Mouse (Mus musculus) heart, embryonic 13.5 days (tissue): ENCODE measurements around the gene Sema6d. TPM values are rescaled to one million over a fixed set of nuclear protein-coding genes. Genes with fewer than 3 reads are reported as not detected.

Experiments
- ATAC-seq: fragments of 200-750 bp; cut with Nextera tagmentation; 2 replicates; pipeline ENCODE4 v1.8.0; 2017; ENCODE audit warnings: moderate TSS enrichment; ENCODE audit not compliant: insufficient number of reproducible peaks, low FRiP score, low TSS enrichment; ENCODE audit errors: extremely low read depth
- H3K27ac ChIP-seq: fragments of 300-500 bp; sonication (generic); replicated peaks from 2 replicates; pipeline ENCODE4 v1.5.1; 2015; ENCODE audit warnings: moderate library complexity, mild to moderate bottlenecking, inconsistent platforms
- H3K27me3 ChIP-seq: fragments of 300-500 bp; sonication (generic); replicated peaks from 2 replicates; pipeline ENCODE4 v1.6.1; 2015; ENCODE audit warnings: mild to moderate bottlenecking, inconsistent platforms
- H3K36me3 ChIP-seq: fragments of 300-500 bp; sonication (generic); 2 replicates; pipeline ENCODE4 v1.6.1; 2015; ENCODE audit warnings: mild to moderate bottlenecking, inconsistent platforms
- H3K4me1 ChIP-seq: fragments of 300-500 bp; sonication (generic); 2 replicates; pipeline ENCODE4 v1.6.1; 2015; ENCODE audit warnings: inconsistent platforms
- H3K4me2 ChIP-seq: fragments of 300-500 bp; sonication (generic); 2 replicates; pipeline ENCODE4 v1.6.1; 2015; ENCODE audit warnings: inconsistent platforms, mild to moderate bottlenecking, moderate library complexity
- H3K4me3 ChIP-seq: fragments of 300-500 bp; sonication (generic); 2 replicates; pipeline ENCODE4 v1.5.1; 2015; ENCODE audit warnings: moderate library complexity, mild to moderate bottlenecking, inconsistent platforms
- H3K9ac ChIP-seq: fragments of 300-500 bp; sonication (generic); 2 replicates; pipeline ENCODE4 v1.6.1; 2015; ENCODE audit warnings: inconsistent platforms, mild to moderate bottlenecking, moderate library complexity
- H3K9me3 ChIP-seq: fragments of 300-500 bp; sonication (generic); 2 replicates; pipeline ENCODE4 v1.6.1; 2016; ENCODE audit warnings: inconsistent platforms
- WGBS: fragments of 180-500 bp; shearing (Covaris S2); methylation state at CpG from one replicate; pipeline ENCODE4 v1.1.7; 2015; ENCODE audit warnings: mixed read lengths; 5-methylcytosine and 5-hydroxymethylcytosine counted together
- polyA plus RNA-seq: library from polyadenylated mRNA; unstranded; fragments of >200 nt; fragmentation: Nextera tagmentation; extraction: Ambion mirVana; gene quantifications from 2 replicates; pipeline ENCODE4 v1.2.1, GENCODE M21; 2015

Sema6d gene
- polyA plus RNA-seq, 1 experiment from 2014 or later: 18.8 TPM

- Histone ChIP-seq H3K36me3 (0 out of 2 replicates have a peak, but pooled peaks cover 2% of the 10 kb centered on the region), H3K9ac (no peak overlapping the region), H3K4me1 (peaks cover 61% of the 10 kb centered on the region), H3K27ac (no peak overlapping the region), H3K27me3 (no peaks in the 10 kb centered on the region), H3K4me2 (no peak overlapping the region), H3K4me3 (no peak overlapping the region), H3K9me3 (no peaks in the 10 kb centered on the region)
- 85% methylated on average over 10 of the region's 10 CpGs for WGBS
- no peak for ATAC-seq
These were observed 534.6 kb downstream of the Sema6d start for GRCm38 (mm10) chr2:124624247-124624929.

- ATAC-seq: no peak
- WGBS: 70% methylated on average over 7 of the region's 7 CpGs
- no peak overlapping the region for H3K4me3 ChIP-seq
- H3K27me3 ChIP-seq: no peaks in the 10 kb centered on the region
- H3K9ac ChIP-seq: no peak overlapping the region
- H3K4me2 ChIP-seq: no peak overlapping the region
- H3K36me3 ChIP-seq: 0 out of 2 replicates have a peak, but pooled peaks cover 2% of the 10 kb centered on the region
- peaks cover 40% of the 10 kb centered on the region for H3K4me1 ChIP-seq
- H3K27ac ChIP-seq: no peak overlapping the region
- no peaks in the 10 kb centered on the region for H3K9me3 ChIP-seq
These were observed 536.7 kb downstream of the Sema6d start for GRCm38 (mm10) chr2:124626425-124626824.

- Histone ChIP-seq H3K4me2 (no peak overlapping the region), H3K4me1 (peaks cover 37% of the 10 kb centered on the region), H3K27me3 (no peaks in the 10 kb centered on the region), H3K4me3 (no peak overlapping the region), H3K36me3 (0 out of 2 replicates have a peak, but pooled peaks cover 2% of the 10 kb centered on the region), H3K27ac (no peak overlapping the region), H3K9ac (no peak overlapping the region), H3K9me3 (no peaks in the 10 kb centered on the region)
- ATAC-seq: no peak
- 79% methylated on average over 5 of the region's 5 CpGs for WGBS
These were observed 537.9 kb downstream of the Sema6d start for GRCm38 (mm10) chr2:124627664-124628063.

GRCm38 (mm10) chr2:124628701-124629100 lies 538.9 kb downstream of the Sema6d start:
- no peaks in the 10 kb centered on the region for H3K9me3 ChIP-seq
- no peak overlapping the region for H3K27ac ChIP-seq
- WGBS: 86% methylated on average over 7 of the region's 7 CpGs
- no peaks in the 10 kb centered on the region for H3K36me3 ChIP-seq
- no peak overlapping the region for H3K4me3 ChIP-seq
- peaks cover 43% of the 10 kb centered on the region for H3K4me1 ChIP-seq
- H3K4me2 ChIP-seq: no peak overlapping the region
- no peak for ATAC-seq
- no peaks in the 10 kb centered on the region for H3K27me3 ChIP-seq
- H3K9ac ChIP-seq: no peak overlapping the region

- ATAC-seq: no peak
- Histone ChIP-seq H3K27ac (no peak overlapping the region), H3K36me3 (no peaks in the 10 kb centered on the region), H3K4me1 (peaks cover 71% of the 10 kb centered on the region), H3K9me3 (no peaks in the 10 kb centered on the region), H3K4me3 (no peak overlapping the region), H3K4me2 (no peak overlapping the region), H3K9ac (no peak overlapping the region), H3K27me3 (no peaks in the 10 kb centered on the region)
- 82% methylated on average over 7 of the region's 7 CpGs for WGBS
These were observed 544.7 kb downstream of the Sema6d start for GRCm38 (mm10) chr2:124634400-124634998.

- WGBS: 62% methylated on average over 8 of the region's 8 CpGs
- H3K27ac ChIP-seq: no peak overlapping the region
- H3K4me2 ChIP-seq: no peak overlapping the region
- no peak for ATAC-seq
- H3K27me3 ChIP-seq: no peaks in the 10 kb centered on the region
- H3K9me3 ChIP-seq: no peaks in the 10 kb centered on the region
- no peaks in the 10 kb centered on the region for H3K36me3 ChIP-seq
- H3K9ac ChIP-seq: no peak overlapping the region
- peaks cover 80% of the 10 kb centered on the region for H3K4me1 ChIP-seq
- H3K4me3 ChIP-seq: no peak overlapping the region
These were observed 545.6 kb downstream of the Sema6d start for GRCm38 (mm10) chr2:124635271-124635865.

- no peaks in the 10 kb centered on the region for H3K36me3 ChIP-seq
- H3K27ac ChIP-seq: no peak overlapping the region
- WGBS: 61% methylated on average over 4 of the region's 4 CpGs
- no peak overlapping the region for H3K9ac ChIP-seq
- ATAC-seq: no peak
- H3K4me2 ChIP-seq: no peak overlapping the region
- H3K27me3 ChIP-seq: no peaks in the 10 kb centered on the region
- peaks cover 92% of the 10 kb centered on the region for H3K4me1 ChIP-seq
- no peak overlapping the region for H3K4me3 ChIP-seq
- H3K9me3 ChIP-seq: no peaks in the 10 kb centered on the region
These were observed 547.3 kb downstream of the Sema6d start for GRCm38 (mm10) chr2:124637080-124637479.

- no peak overlapping the region for H3K9ac ChIP-seq
- ATAC-seq: no peak
- H3K27ac ChIP-seq: no peak overlapping the region
- WGBS: 55% methylated on average over 5 of the region's 5 CpGs
- H3K9me3 ChIP-seq: no peaks in the 10 kb centered on the region
- H3K4me2 ChIP-seq: no peak overlapping the region
- no peaks in the 10 kb centered on the region for H3K36me3 ChIP-seq
- no peaks in the 10 kb centered on the region for H3K27me3 ChIP-seq
- peaks cover 91% of the 10 kb centered on the region for H3K4me1 ChIP-seq
- no peak overlapping the region for H3K4me3 ChIP-seq
These were observed 549.6 kb downstream of the Sema6d start for GRCm38 (mm10) chr2:124639221-124639963.

GRCm38 (mm10) chr2:124640500-124641193 lies 550.9 kb downstream of the Sema6d start:
- Histone ChIP-seq H3K9ac (peak overlapping the region; percentile 8; the same call in 1 of the 2 replicates), H3K27me3 (no peaks in the 10 kb centered on the region), H3K4me1 (peaks cover 82% of the 10 kb centered on the region), H3K4me2 (no peak overlapping the region), H3K9me3 (no peaks in the 10 kb centered on the region), H3K4me3 (no peak overlapping the region), H3K36me3 (no peaks in the 10 kb centered on the region), H3K27ac (peak overlapping the region; percentile 40; the same call in 1 of the 2 replicates)
- no peak for ATAC-seq
- 28% methylated on average over 6 of the region's 6 CpGs for WGBS

- Histone ChIP-seq H3K36me3 (no peaks in the 10 kb centered on the region), H3K27me3 (no peaks in the 10 kb centered on the region), H3K27ac (peak overlapping the region; percentile 40; the same call in 1 of the 2 replicates), H3K9ac (peak overlapping the region; percentile 8; the same call in 1 of the 2 replicates), H3K9me3 (no peaks in the 10 kb centered on the region), H3K4me1 (peaks cover 78% of the 10 kb centered on the region), H3K4me2 (no peak overlapping the region), H3K4me3 (no peak overlapping the region)
- 33% methylated on average over 5 of the region's 5 CpGs for WGBS
- no peak for ATAC-seq
These were observed 551.4 kb downstream of the Sema6d start for GRCm38 (mm10) chr2:124641194-124641558.

- WGBS: 66% methylated on average over 3 of the region's 3 CpGs
- H3K4me2 ChIP-seq: no peak overlapping the region
- no peak overlapping the region for H3K9ac ChIP-seq
- H3K36me3 ChIP-seq: no peaks in the 10 kb centered on the region
- no peaks in the 10 kb centered on the region for H3K9me3 ChIP-seq
- no peaks in the 10 kb centered on the region for H3K27me3 ChIP-seq
- ATAC-seq: no peak
- no peak overlapping the region for H3K27ac ChIP-seq
- H3K4me3 ChIP-seq: no peak overlapping the region
- peaks cover 68% of the 10 kb centered on the region for H3K4me1 ChIP-seq
These were observed 552.4 kb downstream of the Sema6d start for GRCm38 (mm10) chr2:124642131-124642530.
